Mouse (Mus musculus): ENCODE measurements around the gene Eif2b4.
A peak's percentile ranks its signal among the peaks of the same experiment; 100 is the strongest.

Gene Eif2b4

GRCm38 (mm10) chr5:31202933-31203332 is 9.7 kb upstream of the Eif2b4 start:
- peak overlapping the region; percentile 90 for H3K4me3 ChIP-seq (replicated peaks; ENCODE audit: low read length)
- no peaks in the 10 kb centered on the region for H3K9me3 ChIP-seq (ENCODE audit: low read length)
- H3K4me1 ChIP-seq (replicated peaks; ENCODE audit: low read depth, low read length) = peaks cover 56% of the 10 kb centered on the region
- no peaks in the 10 kb centered on the region for H3K27me3 ChIP-seq (ENCODE audit: insufficient read depth, low read length)
- no peak for TF ChIP-seq POU5F1 (IDR thresholded peaks at IDR 0.05; ENCODE audit: borderline replicate concordance, low read length)
- peaks cover 86% of the 10 kb centered on the region for H3K36me3 ChIP-seq (ENCODE audit: insufficient read depth, low read length)

- Histone ChIP-seq H3K27me3 (ENCODE audit: insufficient read depth, low read length) (no peaks in the 10 kb centered on the region), H3K4me3 (replicated peaks; ENCODE audit: low read length) (peak within 1 kb of the TSS; percentile 90), H3K9me3 (ENCODE audit: low read length) (no peaks in the 10 kb centered on the region), H3K36me3 (ENCODE audit: insufficient read depth, low read length) (peaks cover 86% of the 10 kb centered on the region), H3K4me1 (replicated peaks; ENCODE audit: low read depth, low read length) (peaks cover 66% of the 10 kb centered on the region)
- TF ChIP-seq NANOG (IDR thresholded peaks at IDR 0.05; ENCODE audit: borderline replicate concordance, low read length) = no peak
- TF ChIP-seq CTCF (conservative IDR thresholded peaks at IDR 0.05; ENCODE audit: low read length) = no peak
- TF ChIP-seq POU5F1 (IDR thresholded peaks at IDR 0.05; ENCODE audit: borderline replicate concordance, low read length) = no peak
These were observed 8.7 kb upstream of the Eif2b4 start, which contains the start of gene Zfp513 for GRCm38 (mm10) chr5:31201742-31202590. Gene Zfp513 (minus strand): TSS chr5:31202303.

- H3K36me3 ChIP-seq (ENCODE audit: insufficient read depth, low read length) = peaks cover 87% of the 10 kb centered on the region
- TF ChIP-seq NANOG (IDR thresholded peaks at IDR 0.05; ENCODE audit: borderline replicate concordance, low read length) = no peak
- no peak for TF ChIP-seq POU5F1 (IDR thresholded peaks at IDR 0.05; ENCODE audit: borderline replicate concordance, low read length)
- TF ChIP-seq CTCF (conservative IDR thresholded peaks at IDR 0.05; ENCODE audit: low read length) = no peak
These were observed 8.0 kb upstream of the Eif2b4 start for GRCm38 (mm10) chr5:31201042-31201741.

GRCm38 (mm10) chr5:31200327-31200768 is 7.1 kb upstream of the Eif2b4 start:
- no peaks in the 10 kb centered on the region for H3K9me3 ChIP-seq (ENCODE audit: low read length)
- TF ChIP-seq NANOG (IDR thresholded peaks at IDR 0.05; ENCODE audit: borderline replicate concordance, low read length) = no peak
- no peak for TF ChIP-seq CTCF (conservative IDR thresholded peaks at IDR 0.05; ENCODE audit: low read length)
- no peak for TF ChIP-seq POU5F1 (IDR thresholded peaks at IDR 0.05; ENCODE audit: borderline replicate concordance, low read length)
- peaks cover 79% of the 10 kb centered on the region for H3K4me1 ChIP-seq (replicated peaks; ENCODE audit: low read depth, low read length)
- H3K36me3 ChIP-seq (ENCODE audit: insufficient read depth, low read length) = peaks cover 87% of the 10 kb centered on the region
- H3K4me3 ChIP-seq (replicated peaks; ENCODE audit: low read length) = peak overlapping the region; percentile 90
- no peaks in the 10 kb centered on the region for H3K27me3 ChIP-seq (ENCODE audit: insufficient read depth, low read length)

More at GRCm38 (mm10) chr5:31201042-31201741, 8.0 kb upstream of the Eif2b4 start:
- peak overlapping the region; percentile 90 for H3K4me3 ChIP-seq (replicated peaks; ENCODE audit: low read length)
- peaks cover 72% of the 10 kb centered on the region for H3K4me1 ChIP-seq (replicated peaks; ENCODE audit: low read depth, low read length)
- no peaks in the 10 kb centered on the region for H3K27me3 ChIP-seq (ENCODE audit: insufficient read depth, low read length)
- H3K9me3 ChIP-seq (ENCODE audit: low read length) = no peaks in the 10 kb centered on the region

GRCm38 (mm10) chr5:31199893-31200292 is 6.7 kb upstream of the Eif2b4 start:
- peaks cover 81% of the 10 kb centered on the region for H3K4me1 ChIP-seq (replicated peaks; ENCODE audit: low read depth, low read length)
- H3K4me3 ChIP-seq (replicated peaks; ENCODE audit: low read length) = peak overlapping the region; percentile 90
- H3K9me3 ChIP-seq (ENCODE audit: low read length) = no peaks in the 10 kb centered on the region
- H3K36me3 ChIP-seq (ENCODE audit: insufficient read depth, low read length) = peaks cover 87% of the 10 kb centered on the region
- TF ChIP-seq POU5F1 (IDR thresholded peaks at IDR 0.05; ENCODE audit: borderline replicate concordance, low read length) (no peak), NANOG (IDR thresholded peaks at IDR 0.05; ENCODE audit: borderline replicate concordance, low read length) (no peak), CTCF (conservative IDR thresholded peaks at IDR 0.05; ENCODE audit: low read length) (no peak)
- no peaks in the 10 kb centered on the region for H3K27me3 ChIP-seq (ENCODE audit: insufficient read depth, low read length)

GRCm38 (mm10) chr5:31199321-31199892 is 6.2 kb upstream of the Eif2b4 start:
- H3K9me3 ChIP-seq (ENCODE audit: low read length) = no peaks in the 10 kb centered on the region
- peaks cover 87% of the 10 kb centered on the region for H3K36me3 ChIP-seq (ENCODE audit: insufficient read depth, low read length)
- no peaks in the 10 kb centered on the region for H3K27me3 ChIP-seq (ENCODE audit: insufficient read depth, low read length)
- H3K4me1 ChIP-seq (replicated peaks; ENCODE audit: low read depth, low read length) = peaks cover 85% of the 10 kb centered on the region
- no peak for TF ChIP-seq NANOG (IDR thresholded peaks at IDR 0.05; ENCODE audit: borderline replicate concordance, low read length)
- TF ChIP-seq POU5F1 (IDR thresholded peaks at IDR 0.05; ENCODE audit: borderline replicate concordance, low read length) = no peak
- no peak for TF ChIP-seq CTCF (conservative IDR thresholded peaks at IDR 0.05; ENCODE audit: low read length)
- peak overlapping the region; percentile 90 for H3K4me3 ChIP-seq (replicated peaks; ENCODE audit: low read length)

- Histone ChIP-seq H3K27me3 (ENCODE audit: insufficient read depth, low read length) (no peaks in the 10 kb centered on the region), H3K4me1 (replicated peaks; ENCODE audit: low read depth, low read length) (peaks cover 89% of the 10 kb centered on the region), H3K4me3 (replicated peaks; ENCODE audit: low read length) (0 out of 2 replicates have a peak overlapping the region, but pooled peaks have one; percentile 90), H3K36me3 (ENCODE audit: insufficient read depth, low read length) (peaks cover 82% of the 10 kb centered on the region), H3K9me3 (ENCODE audit: low read length) (no peaks in the 10 kb centered on the region)
- no peak for TF ChIP-seq CTCF (conservative IDR thresholded peaks at IDR 0.05; ENCODE audit: low read length)
- no peak for TF ChIP-seq POU5F1 (IDR thresholded peaks at IDR 0.05; ENCODE audit: borderline replicate concordance, low read length)
- no peak for TF ChIP-seq NANOG (IDR thresholded peaks at IDR 0.05; ENCODE audit: borderline replicate concordance, low read length)
These were observed 5.5 kb upstream of the Eif2b4 start for GRCm38 (mm10) chr5:31198616-31199320.
